Mouse (Mus musculus) right cerebral cortex, postnatal 36 days (tissue): ENCODE data around the gene Itgb2l.

Experiments
- DNase-seq, 2 experiments: peaks; one replicate each; pipeline ENCODE4 v3.0.0; 2022; ENCODE audit warnings: low spot score in 2 of 2, mixed read lengths in 1 of 2

The Itgb2l gene

GRCm38 (mm10) chr16:96429046-96429445, 14.4 kb downstream of the Itgb2l start:
- no peak for DNase-seq

- no peak for DNase-seq
Measured at GRCm38 (mm10) chr16:96426671-96427070, 16.7 kb downstream of the Itgb2l start.

- no peak for DNase-seq
Measured at GRCm38 (mm10) chr16:96425044-96425443, 18.4 kb downstream of the Itgb2l start.

- DNase-seq = no peak
Measured at GRCm38 (mm10) chr16:96408064-96408465, 35.4 kb downstream of the Itgb2l start.

- no peak for DNase-seq
Measured at GRCm38 (mm10) chr16:96406312-96406711, 37.1 kb downstream of the Itgb2l start.

- no peak for DNase-seq
Measured at GRCm38 (mm10) chr16:96402294-96402693, 41.1 kb downstream of the Itgb2l start.

GRCm38 (mm10) chr16:96400046-96400445, 43.4 kb downstream of the Itgb2l start:
- no peak for DNase-seq

- no peak for DNase-seq
Measured at GRCm38 (mm10) chr16:96398806-96399205, 44.6 kb downstream of the Itgb2l start.

GRCm38 (mm10) chr16:96396013-96396650, 47.3 kb downstream of the Itgb2l start:
- DNase-seq = no peak

- DNase-seq = no peak
Measured at GRCm38 (mm10) chr16:96395516-96395915, 47.9 kb downstream of the Itgb2l start.

- DNase-seq = no peak
Measured at GRCm38 (mm10) chr16:96391070-96391469, 52.3 kb downstream of the Itgb2l start.

- DNase-seq = no peak
Measured at GRCm38 (mm10) chr16:96388481-96388880, 54.9 kb downstream of the Itgb2l start.

GRCm38 (mm10) chr16:96387685-96388371, 55.6 kb downstream of the Itgb2l start:
- no peak for DNase-seq

- no peak for DNase-seq
Measured at GRCm38 (mm10) chr16:96384741-96385140, 58.7 kb downstream of the Itgb2l start.

GRCm38 (mm10) chr16:96382496-96383181, 60.8 kb downstream of the Itgb2l start:
- DNase-seq = no peak

- DNase-seq = no peak
Measured at GRCm38 (mm10) chr16:96381435-96381834, 62.0 kb downstream of the Itgb2l start.

GRCm38 (mm10) chr16:96378111-96378510, 65.3 kb downstream of the Itgb2l start:
- DNase-seq = no peak

GRCm38 (mm10) chr16:96376342-96376741, 67.1 kb downstream of the Itgb2l start:
- DNase-seq = no peak

GRCm38 (mm10) chr16:96375538-96375937, 67.9 kb downstream of the Itgb2l start:
- DNase-seq = no peak

GRCm38 (mm10) chr16:96372752-96373118, 70.7 kb downstream of the Itgb2l start:
- no peak for DNase-seq
